Mouse (Mus musculus): Measurements from ENCODE around the gene Zfp791. TPM values are rescaled to one million over a fixed set of nuclear protein-coding genes. Genes with fewer than 3 reads are reported as not detected.

The Zfp791 gene
- not detected in 2 replicates for polyA plus RNA-seq (2012; ENCODE audit: low replicate concordance)

DNA sequence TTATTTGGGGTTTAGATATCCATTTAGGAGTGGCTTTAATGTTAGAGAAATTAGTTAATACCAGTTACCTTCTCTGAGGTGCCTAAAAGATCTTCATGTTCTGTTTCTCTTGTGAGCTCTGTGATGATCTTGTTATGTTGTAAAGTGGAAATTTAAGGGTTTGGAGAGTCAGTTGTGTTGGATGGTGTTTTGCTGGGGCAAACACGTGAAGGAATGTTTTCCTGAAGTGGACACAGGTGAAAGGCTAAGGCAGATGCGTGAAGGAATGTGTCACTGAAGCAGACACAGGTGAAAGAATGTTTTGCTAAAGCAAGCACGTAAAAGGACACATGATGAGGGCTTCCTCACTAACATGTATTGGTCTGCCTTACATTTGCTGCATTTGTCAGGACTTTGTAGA is at the start of gene Zfp791:
Gene Zfp791 (minus strand): TSS at position 101 of the 400 bp plus-strand sequence.

GRCm38 (mm10) chr8:85151624-85152023 is 28.7 kb upstream of the Zfp791 start, which contains the start of gene Cks1brt:
Gene Cks1brt, plus strand, starts transcription at chr8:85151924.

DNA sequence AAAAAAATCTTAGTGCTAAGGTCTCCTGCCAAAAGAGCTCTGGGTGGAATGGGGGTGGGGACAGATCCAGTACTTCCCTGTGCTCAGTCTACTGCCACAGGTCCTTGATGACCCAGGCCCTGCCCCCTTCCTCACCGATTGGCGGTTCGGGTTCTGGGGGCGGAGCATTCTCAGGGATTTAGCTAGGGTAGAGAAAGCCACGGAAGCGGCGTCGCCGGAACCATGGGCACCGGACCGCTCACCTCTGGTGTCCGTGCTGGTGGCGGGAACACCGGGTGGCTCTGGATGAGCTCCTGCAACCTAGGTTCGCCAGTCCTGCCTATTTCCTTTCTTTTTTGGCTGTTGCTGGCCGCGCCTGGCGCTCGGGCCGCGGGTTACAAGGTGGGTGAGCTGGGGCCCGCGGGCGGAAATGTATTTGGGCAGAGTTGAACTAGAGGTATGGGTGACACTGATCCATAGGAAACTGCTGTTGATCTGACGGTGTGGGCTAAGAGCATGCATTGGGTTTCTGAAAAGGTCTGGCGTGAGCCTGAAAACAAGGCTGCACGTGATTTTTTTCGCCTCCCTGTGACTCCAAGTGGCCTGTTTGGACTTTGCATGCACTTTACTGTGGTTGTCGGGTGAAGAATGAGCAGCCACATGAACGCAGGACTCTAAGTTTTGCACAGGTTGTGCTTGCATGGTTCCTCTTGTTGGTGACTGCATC is 39.6 kb downstream of the Zfp791 start, which contains the start of gene Man2b1:
Gene Man2b1 (plus strand): TSS at position 163 of the 706 bp plus-strand sequence.

GRCm38 (mm10) chr8:85081216-85081555 is 41.7 kb downstream of the Zfp791 start, which contains the start of gene Wdr83:
Gene Wdr83, minus strand, starts transcription at chr8:85081306.

DNA sequence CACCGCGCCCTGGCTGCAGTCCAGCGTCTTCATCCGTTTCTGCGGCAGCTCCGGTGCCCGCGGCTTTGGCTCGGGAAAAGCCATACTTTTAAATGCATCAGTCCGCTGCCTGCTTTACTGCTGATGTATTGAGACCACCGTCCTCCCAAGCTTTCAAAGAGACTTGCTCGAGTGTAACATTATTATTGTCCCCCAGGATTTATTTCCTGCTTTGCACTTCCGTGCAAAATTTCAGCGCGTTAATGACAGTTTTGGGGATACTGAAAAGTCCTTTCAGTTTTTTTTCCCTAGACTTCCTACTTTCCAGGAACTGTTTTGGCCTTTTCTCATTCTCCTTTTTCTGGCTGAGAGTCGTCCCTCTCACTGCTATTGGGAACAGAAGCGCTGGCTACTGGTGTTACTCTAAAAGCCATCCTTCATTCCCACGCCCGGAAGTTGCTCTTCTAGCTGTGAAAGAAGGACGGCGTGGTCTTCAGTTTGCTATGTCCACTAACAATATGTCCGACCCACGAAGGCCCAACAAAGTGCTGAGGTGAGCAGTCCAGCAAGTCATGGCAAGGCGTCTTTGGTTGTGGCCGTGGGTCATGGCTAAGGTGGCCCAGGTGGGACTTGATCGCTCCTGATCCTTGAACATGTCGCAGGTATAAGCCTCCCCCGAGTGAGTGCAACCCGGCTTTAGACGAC is 42.2 kb downstream of the Zfp791 start, which contains the start of gene Wdr83os:
Gene Wdr83os (plus strand): TSS at position 209 of the 684 bp plus-strand sequence.

GRCm38 (mm10) chr8:85071514-85072281 is 51.2 kb downstream of the Zfp791 start, which contains the start of gene Dhps:
Gene Dhps, plus strand, starts transcription at chr8:85071757.

GRCm38 (mm10) chr8:85067982-85068381 is 54.9 kb downstream of the Zfp791 start, which contains the start of gene Gm5741:
Gene Gm5741, minus strand, starts transcription at chr8:85067982.

DNA sequence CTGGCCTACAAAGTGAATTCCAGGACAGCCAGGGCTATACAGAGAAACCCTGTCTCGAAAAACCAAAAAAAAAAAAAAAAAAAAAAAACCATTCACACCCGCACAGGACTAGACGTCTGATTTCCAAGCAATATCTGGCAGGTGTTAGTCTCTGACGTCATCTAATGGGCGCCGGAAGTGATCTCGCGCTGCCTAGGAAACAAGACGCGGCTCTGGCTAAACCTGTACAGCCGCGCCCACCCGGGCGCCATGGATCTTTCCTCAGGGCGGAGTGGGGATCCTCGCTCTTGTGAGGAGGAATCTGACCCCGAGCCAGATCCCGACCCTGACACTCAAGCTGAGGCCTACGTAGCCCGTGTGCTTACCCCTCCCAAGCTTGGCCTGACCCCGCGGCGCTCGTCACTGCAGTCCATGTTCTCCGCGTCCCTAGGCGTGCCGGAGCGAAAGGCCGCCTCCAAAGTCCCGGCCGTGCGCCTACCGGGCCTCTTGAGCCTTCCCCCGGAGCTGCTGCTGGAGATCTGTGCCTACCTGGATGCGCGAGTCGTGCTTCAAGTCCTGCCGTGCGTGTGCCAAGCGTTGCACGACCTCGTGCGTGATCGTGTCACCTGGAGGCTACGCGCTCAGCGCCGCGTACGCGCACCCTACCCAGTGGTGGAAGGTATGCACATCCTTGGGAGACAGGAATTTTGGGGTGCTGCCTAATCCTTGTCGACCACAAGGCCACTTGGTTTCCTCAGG is 62.8 kb downstream of the Zfp791 start, which contains the start of gene Fbxw9:
Gene Fbxw9 (plus strand): TSS at position 177 of the 738 bp plus-strand sequence.

Other genes starting within 250 kb of the Zfp791 start
- gene Gcdh, start 229.2 kb downstream of the Zfp791 start, polyA plus RNA-seq (2012; ENCODE audit: low replicate concordance): 22.8 and 49.5 TPM in 2 replicates
- gene Klf1, start 221.2 kb downstream of the Zfp791 start, polyA plus RNA-seq (2012; ENCODE audit: low replicate concordance): 15.8 and 107 TPM in 2 replicates
- gene Dnase2a, start 214.5 kb downstream of the Zfp791 start, polyA plus RNA-seq (2012; ENCODE audit: low replicate concordance): 13.7 and 72.9 TPM in 2 replicates
- 1.4 and 2.3 TPM in 2 replicates for gene Mast1, start 185.7 kb downstream of the Zfp791 start, polyA plus RNA-seq (2012; ENCODE audit: low replicate concordance)
- not detected in 2 replicates for gene Rtbdn, start 176.1 kb downstream of the Zfp791 start, polyA plus RNA-seq (2012; ENCODE audit: low replicate concordance)
- gene Gm49661, start 153.7 kb downstream of the Zfp791 start, polyA plus RNA-seq (2012; ENCODE audit: low replicate concordance): not detected in 2 replicates
- gene Prdx2, start 153.5 kb downstream of the Zfp791 start, polyA plus RNA-seq (2012; ENCODE audit: low replicate concordance): 10.7 and 94.5 TPM in 2 replicates
- 196 and 282 TPM in 2 replicates for gene Rnaseh2a, start 153.3 kb downstream of the Zfp791 start, polyA plus RNA-seq (2012; ENCODE audit: low replicate concordance)
- 324 and 1,538 TPM in 2 replicates for gene Junb, start 144.4 kb downstream of the Zfp791 start, polyA plus RNA-seq (2012; ENCODE audit: low replicate concordance)
- 6.5 and 8.4 TPM in 2 replicates for gene Hook2, start 132.5 kb downstream of the Zfp791 start, polyA plus RNA-seq (2012; ENCODE audit: low replicate concordance)
- gene Best2, start 108.6 kb downstream of the Zfp791 start, polyA plus RNA-seq (2012; ENCODE audit: low replicate concordance): not detected in 2 replicates
- 55.1 and 111 TPM in 2 replicates for gene Asna1, start 97.8 kb downstream of the Zfp791 start, polyA plus RNA-seq (2012; ENCODE audit: low replicate concordance)
- 260 and 442 TPM in 2 replicates for gene Trir, start 96.3 kb downstream of the Zfp791 start, polyA plus RNA-seq (2012; ENCODE audit: low replicate concordance)
- gene Tnpo2, start 86.2 kb downstream of the Zfp791 start, polyA plus RNA-seq (2012; ENCODE audit: low replicate concordance): 9.5 and 12.9 TPM in 2 replicates
- 20.6 and 23.5 TPM in 2 replicates for gene Fbxw9, start 63.0 kb downstream of the Zfp791 start, polyA plus RNA-seq (2012; ENCODE audit: low replicate concordance)
- 1.1 TPM in 1 of 2 replicates, not detected in the other for gene Gm5741, start 55.1 kb downstream of the Zfp791 start, polyA plus RNA-seq (2012; ENCODE audit: low replicate concordance)
- gene Dhps, start 51.3 kb downstream of the Zfp791 start, polyA plus RNA-seq (2012; ENCODE audit: low replicate concordance): 31.6 and 110 TPM in 2 replicates
- gene Wdr83os, start 42.4 kb downstream of the Zfp791 start, polyA plus RNA-seq (2012; ENCODE audit: low replicate concordance): 5.6 and 16.3 TPM in 2 replicates
- gene Wdr83, start 41.8 kb downstream of the Zfp791 start, polyA plus RNA-seq (2012; ENCODE audit: low replicate concordance): 8.9 and 19.5 TPM in 2 replicates
- 27.4 and 79.7 TPM in 2 replicates for gene Man2b1, start 39.8 kb downstream of the Zfp791 start, polyA plus RNA-seq (2012; ENCODE audit: low replicate concordance)
- gene Cks1brt, start 28.8 kb upstream of the Zfp791 start, polyA plus RNA-seq (2012; ENCODE audit: low replicate concordance): not detected in 2 replicates
- gene Olfr371, start 102.9 kb upstream of the Zfp791 start, polyA plus RNA-seq (2012; ENCODE audit: low replicate concordance): not detected in 2 replicates
- gene Orc6, start 176.5 kb upstream of the Zfp791 start, polyA plus RNA-seq (2012; ENCODE audit: low replicate concordance): 0.11 and 5.3 TPM in 2 replicates
- 1.5 and 4.9 TPM in 2 replicates for gene Vps35, start 176.7 kb upstream of the Zfp791 start, polyA plus RNA-seq (2012; ENCODE audit: low replicate concordance)